Mouse (Mus musculus) erythroblast, embryonic 14.5 days (primary cell): ENCODE data around the gene Lhfpl2.

Source experiments
- GATA1 ChIP-seq: IDR thresholded peaks from 2 replicates; pipeline ENCODE4 v1.6.1; 2012; ENCODE audit warnings: low read length, inconsistent platforms, mixed read lengths
- TAL1 ChIP-seq: IDR thresholded peaks from 3 replicates; pipeline ENCODE4 v1.6.1; 2012; ENCODE audit warnings: low read length, inconsistent platforms, mixed read lengths

- TF ChIP-seq TAL1 (no peak), GATA1 (no peak)
These were observed 77.0 kb downstream of the Lhfpl2 start for GRCm38 (mm10) chr13:94134646-94135045.
